Mouse (Mus musculus): ENCODE results near the gene Rgs10. TPM values are rescaled to one million over a fixed set of nuclear protein-coding genes. Genes with fewer than 3 reads are reported as not detected.

Gene Rgs10
- polyA plus RNA-seq (2014; fragmentation: Nextera tagmentation; extraction: Ambion mirVana), result 43.6 and 57.5 TPM in 2 replicates

DNA sequence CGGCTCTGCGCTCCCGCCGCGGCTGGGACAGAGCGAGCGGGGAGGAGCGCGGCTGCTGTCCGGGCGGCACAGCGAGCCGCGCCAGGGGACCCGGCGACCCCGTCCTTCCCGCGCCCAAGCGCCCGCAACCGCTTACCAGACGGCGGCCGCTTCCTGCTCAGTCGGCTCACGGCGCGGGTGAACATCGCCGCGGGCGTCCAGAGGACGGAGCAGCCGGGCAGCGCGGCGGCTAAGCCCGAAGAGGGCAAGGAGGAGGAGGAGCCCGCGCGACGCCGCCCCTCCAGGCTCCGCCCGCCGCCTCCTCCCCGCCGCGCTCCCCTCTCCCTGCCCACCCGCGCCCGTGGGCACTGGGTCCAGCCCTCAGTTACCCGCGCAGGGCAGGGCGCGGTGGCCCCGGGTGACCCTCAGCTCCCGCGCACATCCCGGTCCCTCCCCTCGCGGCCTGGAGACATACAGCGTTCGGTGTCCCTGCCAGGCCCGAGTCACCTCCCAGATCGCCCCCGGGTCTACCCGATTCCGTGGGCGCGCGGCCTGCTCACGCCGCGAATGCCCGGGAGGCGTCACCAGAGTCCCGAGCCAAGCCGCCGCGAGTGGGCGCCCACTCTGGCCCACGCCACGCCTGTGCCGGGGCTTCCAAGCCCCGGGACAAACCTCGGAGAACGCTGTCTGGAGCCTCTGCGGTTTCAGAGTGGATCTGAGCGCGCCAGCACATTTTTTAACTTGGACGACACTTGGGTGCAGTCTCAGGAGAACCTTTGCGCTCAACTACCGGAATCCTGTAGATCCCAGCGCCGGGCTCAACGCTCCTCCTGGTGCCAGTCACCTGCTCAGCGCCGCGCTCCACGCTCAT lies at the start of gene Rgs10:
Gene Rgs10 (minus strand): TSS at position 829 of the 850 bp plus-strand sequence.
- Histone ChIP-seq H3K27me3 (ENCODE audit: control insufficient read depth, insufficient read depth, low read length) (peaks cover 39% of the 10 kb centered on the region), H3K4me3 (replicated peaks; ENCODE audit: low read depth, low read length) (peak within 1 kb of the TSS; percentile 71), H3K27ac (replicated peaks; ENCODE audit: low read depth, low read length) (no peak within 1 kb of the TSS), H3K9me3 (ENCODE audit: control insufficient read depth, low read length) (no peaks in the 10 kb centered on the region), H3K9ac (replicated peaks; ENCODE audit: low read length) (peak within 1 kb of the TSS; percentile 62), H3K36me3 (ENCODE audit: control insufficient read depth, insufficient read depth, low read length) (no peaks in the 10 kb centered on the region), H3K4me1 (ENCODE audit: control insufficient read depth, insufficient read depth, low read length) (no peaks in the 10 kb centered on the region), H3K4me2 (ENCODE audit: low read length) (peak within 1 kb of the TSS; percentile 96)
- DNase-seq (peak; percentile 78), ATAC-seq (ENCODE audit: low FRiP score, low TSS enrichment) (peak; percentile 67)
- WGBS, result under 1% methylated on average over 97 of the region's 102 CpGs

- Histone ChIP-seq H3K27me3 (ENCODE audit: control insufficient read depth, insufficient read depth, low read length) (no peaks in the 10 kb centered on the region), H3K9me3 (ENCODE audit: control insufficient read depth, low read length) (no peaks in the 10 kb centered on the region), H3K36me3 (ENCODE audit: control insufficient read depth, insufficient read depth, low read length) (no peaks in the 10 kb centered on the region), H3K4me3 (replicated peaks; ENCODE audit: low read depth, low read length) (no peak overlapping the region), H3K9ac (replicated peaks; ENCODE audit: low read length) (peak overlapping the region; percentile 49; the same call in 1 of the 2 replicates), H3K27ac (replicated peaks; ENCODE audit: low read depth, low read length) (no peak overlapping the region), H3K4me1 (ENCODE audit: control insufficient read depth, insufficient read depth, low read length) (peaks cover 18% of the 10 kb centered on the region; the same call in 1 of the 2 replicates), H3K4me2 (ENCODE audit: low read length) (peak overlapping the region; percentile 90)
- WGBS, result 65% methylated on average over 5 of the region's 5 CpGs
- DNase-seq, result no peak
- ATAC-seq (ENCODE audit: low FRiP score, low TSS enrichment), result no peak
These were observed 43.8 kb upstream of the Rgs10 start for GRCm38 (mm10) chr7:128462406-128462805.

GRCm38 (mm10) chr7:128461285-128462215 lies 43.0 kb upstream of the Rgs10 start, which contains the start of gene Tial1:
Gene Tial1, minus strand, starts transcription at chr7:128461717.
- ATAC-seq (ENCODE audit: low FRiP score, low TSS enrichment), result peak; percentile 99

DNA sequence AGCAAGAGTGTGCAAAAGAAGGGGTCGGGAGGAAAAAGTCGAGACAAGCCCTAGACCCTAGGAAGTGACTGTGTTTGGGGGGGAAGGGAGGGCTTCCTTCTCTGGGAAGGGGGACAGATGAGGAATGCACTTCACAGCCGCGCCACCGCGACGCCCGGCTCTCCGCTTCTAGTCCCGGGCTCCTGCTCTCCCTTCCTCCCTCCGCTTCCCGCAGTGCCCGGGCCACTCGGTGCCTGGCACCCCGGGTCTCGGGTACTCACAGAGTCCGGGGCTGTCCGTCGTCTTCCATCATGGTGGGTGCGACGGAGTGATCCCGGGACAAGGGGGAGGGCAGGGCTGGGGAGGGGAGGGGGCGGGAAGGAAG lies 42.3 kb upstream of the Rgs10 start:
- DNase-seq (peak; percentile 65), ATAC-seq (ENCODE audit: low FRiP score, low TSS enrichment) (peak; percentile 34; the same call in 1 of the 2 replicates)
- Histone ChIP-seq H3K9ac (replicated peaks; ENCODE audit: low read length) (peak overlapping the region; percentile 83), H3K4me1 (ENCODE audit: control insufficient read depth, insufficient read depth, low read length) (peaks cover 24% of the 10 kb centered on the region; the same call in 1 of the 2 replicates), H3K27me3 (ENCODE audit: control insufficient read depth, insufficient read depth, low read length) (no peaks in the 10 kb centered on the region), H3K4me3 (replicated peaks; ENCODE audit: low read depth, low read length) (peak overlapping the region; percentile 89), H3K27ac (replicated peaks; ENCODE audit: low read depth, low read length) (peak overlapping the region; percentile 88), H3K9me3 (ENCODE audit: control insufficient read depth, low read length) (no peaks in the 10 kb centered on the region), H3K36me3 (ENCODE audit: control insufficient read depth, insufficient read depth, low read length) (no peaks in the 10 kb centered on the region), H3K4me2 (ENCODE audit: low read length) (peak overlapping the region; percentile 90)
- 0% methylated on average over 22 of the region's 23 CpGs for WGBS

More at GRCm38 (mm10) chr7:128461285-128462215, 43.0 kb upstream of the Rgs10 start, which contains the start of gene Tial1:
- WGBS, result under 1% methylated on average over 69 of the region's 69 CpGs
- Histone ChIP-seq H3K4me2 (ENCODE audit: low read length) (peak within 1 kb of the TSS; percentile 90), H3K9me3 (ENCODE audit: control insufficient read depth, low read length) (no peaks in the 10 kb centered on the region), H3K4me1 (ENCODE audit: control insufficient read depth, insufficient read depth, low read length) (peaks cover 21% of the 10 kb centered on the region; the same call in 1 of the 2 replicates), H3K27ac (replicated peaks; ENCODE audit: low read depth, low read length) (peak within 1 kb of the TSS; percentile 88), H3K4me3 (replicated peaks; ENCODE audit: low read depth, low read length) (peak within 1 kb of the TSS; percentile 89), H3K9ac (replicated peaks; ENCODE audit: low read length) (peak within 1 kb of the TSS; percentile 83), H3K36me3 (ENCODE audit: control insufficient read depth, insufficient read depth, low read length) (no peaks in the 10 kb centered on the region), H3K27me3 (ENCODE audit: control insufficient read depth, insufficient read depth, low read length) (no peaks in the 10 kb centered on the region)
- DNase-seq, result peak; percentile 99

GRCm38 (mm10) chr7:128460131-128460864 lies 41.7 kb upstream of the Rgs10 start:
- DNase-seq, result peak; percentile 54
- H3K27me3 ChIP-seq (ENCODE audit: control insufficient read depth, insufficient read depth, low read length), result no peaks in the 10 kb centered on the region
- peak overlapping the region; percentile 83 for H3K9ac ChIP-seq (replicated peaks; ENCODE audit: low read length)
- H3K36me3 ChIP-seq (ENCODE audit: control insufficient read depth, insufficient read depth, low read length), result no peaks in the 10 kb centered on the region
- under 1% methylated on average over 36 of the region's 36 CpGs for WGBS
- H3K9me3 ChIP-seq (ENCODE audit: control insufficient read depth, low read length), result no peaks in the 10 kb centered on the region
- H3K27ac ChIP-seq (replicated peaks; ENCODE audit: low read depth, low read length), result peak overlapping the region; percentile 88
- peak; percentile 5; the same call in 1 of the 2 replicates for ATAC-seq (ENCODE audit: low FRiP score, low TSS enrichment)
- peak overlapping the region; percentile 90 for H3K4me2 ChIP-seq (ENCODE audit: low read length)
- H3K4me3 ChIP-seq (replicated peaks; ENCODE audit: low read depth, low read length), result peak overlapping the region; percentile 89
- peaks cover 24% of the 10 kb centered on the region; the same call in 1 of the 2 replicates for H3K4me1 ChIP-seq (ENCODE audit: control insufficient read depth, insufficient read depth, low read length)

- Histone ChIP-seq H3K4me2 (ENCODE audit: low read length) (peak overlapping the region; percentile 90), H3K9me3 (ENCODE audit: control insufficient read depth, low read length) (no peaks in the 10 kb centered on the region), H3K27me3 (ENCODE audit: control insufficient read depth, insufficient read depth, low read length) (no peaks in the 10 kb centered on the region), H3K4me1 (ENCODE audit: control insufficient read depth, insufficient read depth, low read length) (peaks cover 24% of the 10 kb centered on the region; the same call in 1 of the 2 replicates), H3K4me3 (replicated peaks; ENCODE audit: low read depth, low read length) (peak overlapping the region; percentile 89), H3K36me3 (ENCODE audit: control insufficient read depth, insufficient read depth, low read length) (0 out of 2 replicates have a peak, but pooled peaks cover under 1% of the 10 kb centered on the region), H3K27ac (replicated peaks; ENCODE audit: low read depth, low read length) (peak overlapping the region; percentile 88; the same call in 1 of the 2 replicates), H3K9ac (replicated peaks; ENCODE audit: low read length) (peak overlapping the region; percentile 83)
- 15% methylated on average over 4 of the region's 4 CpGs for WGBS
- DNase-seq, result peak; percentile 25
- no peak for ATAC-seq (ENCODE audit: low FRiP score, low TSS enrichment)
These were observed 41.2 kb upstream of the Rgs10 start for GRCm38 (mm10) chr7:128459791-128460130.

GRCm38 (mm10) chr7:128458011-128458410 lies 39.5 kb upstream of the Rgs10 start:
- Histone ChIP-seq H3K4me2 (ENCODE audit: low read length) (no peak overlapping the region), H3K9ac (replicated peaks; ENCODE audit: low read length) (no peak overlapping the region), H3K27me3 (ENCODE audit: control insufficient read depth, insufficient read depth, low read length) (no peaks in the 10 kb centered on the region), H3K9me3 (ENCODE audit: control insufficient read depth, low read length) (no peaks in the 10 kb centered on the region), H3K27ac (replicated peaks; ENCODE audit: low read depth, low read length) (no peak overlapping the region), H3K36me3 (ENCODE audit: control insufficient read depth, insufficient read depth, low read length) (peaks cover 18% of the 10 kb centered on the region), H3K4me3 (replicated peaks; ENCODE audit: low read depth, low read length) (no peak overlapping the region), H3K4me1 (ENCODE audit: control insufficient read depth, insufficient read depth, low read length) (peaks cover 24% of the 10 kb centered on the region; the same call in 1 of the 2 replicates)
- no peak for DNase-seq
- no peak for ATAC-seq (ENCODE audit: low FRiP score, low TSS enrichment)

- DNase-seq (no peak), ATAC-seq (ENCODE audit: low FRiP score, low TSS enrichment) (no peak)
- H3K4me2 ChIP-seq (ENCODE audit: low read length), result no peak overlapping the region
- peaks cover 57% of the 10 kb centered on the region for H3K36me3 ChIP-seq (ENCODE audit: control insufficient read depth, insufficient read depth, low read length)
- H3K9ac ChIP-seq (replicated peaks; ENCODE audit: low read length), result no peak overlapping the region
- H3K27ac ChIP-seq (replicated peaks; ENCODE audit: low read depth, low read length), result no peak overlapping the region
- WGBS, result 95% methylated on average over 1 of the region's 1 CpGs
- no peaks in the 10 kb centered on the region for H3K9me3 ChIP-seq (ENCODE audit: control insufficient read depth, low read length)
- no peaks in the 10 kb centered on the region for H3K27me3 ChIP-seq (ENCODE audit: control insufficient read depth, insufficient read depth, low read length)
- 0 out of 2 replicates have a peak, but pooled peaks cover 9% of the 10 kb centered on the region for H3K4me1 ChIP-seq (ENCODE audit: control insufficient read depth, insufficient read depth, low read length)
- H3K4me3 ChIP-seq (replicated peaks; ENCODE audit: low read depth, low read length), result no peak overlapping the region
These were observed 34.2 kb upstream of the Rgs10 start for GRCm38 (mm10) chr7:128452731-128453130.

Measured in midbrain, embryonic 14.5 days (tissue).